Mouse (Mus musculus): ENCODE results near the gene Tmem164.
A peak's percentile ranks its signal among the peaks of the same experiment; 100 is the strongest.

The Tmem164 gene

GRCm38 (mm10) chrX:142688509-142688908, 7.3 kb downstream of the Tmem164 start:
- no peak for DNase-seq (ENCODE audit: low read depth)

DNA sequence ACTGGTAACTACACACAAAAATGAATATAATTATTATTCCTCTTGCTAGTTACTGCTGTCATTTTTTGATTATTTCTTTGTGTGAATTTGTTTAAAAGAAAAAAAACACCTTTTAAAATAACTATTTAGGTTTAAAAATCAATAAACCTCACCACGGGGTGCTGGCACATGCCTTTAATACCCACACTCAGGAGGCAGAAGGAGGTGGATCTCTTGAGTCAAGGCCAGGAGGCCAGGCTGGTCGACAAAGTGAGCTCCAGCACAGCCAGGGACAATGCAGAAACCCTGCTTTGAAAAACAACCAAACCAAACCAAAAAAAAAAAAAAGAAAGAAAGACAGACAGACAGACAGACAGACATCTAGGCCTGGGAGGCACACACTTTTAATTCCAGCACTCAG, 12.1 kb downstream of the Tmem164 start:
- DNase-seq (ENCODE audit: low read depth): no peak

DNA sequence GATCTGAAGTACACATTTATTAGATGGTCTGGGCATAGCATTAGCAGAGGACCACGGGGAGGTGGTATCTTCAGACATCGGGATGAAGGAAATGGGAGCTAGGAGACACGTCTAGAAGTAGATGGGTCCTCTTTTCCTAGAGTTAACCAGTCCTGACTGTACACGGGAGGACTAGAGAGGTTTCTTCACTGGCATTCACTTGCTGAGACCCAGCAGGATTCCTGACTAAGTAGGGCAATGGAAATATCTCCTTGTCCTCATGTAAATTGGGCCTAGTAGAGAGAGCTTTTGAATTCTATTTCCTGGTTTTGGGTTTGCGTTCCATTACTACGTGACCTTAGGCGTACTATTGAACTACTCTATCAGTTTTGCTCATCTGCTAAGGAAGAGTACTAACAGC, 13.1 kb downstream of the Tmem164 start:
- no peak for DNase-seq (ENCODE audit: low read depth)

- no peak for DNase-seq (ENCODE audit: low read depth)
Observed at GRCm38 (mm10) chrX:142694856-142695255, 13.7 kb downstream of the Tmem164 start.

GRCm38 (mm10) chrX:142696789-142697188, 15.6 kb downstream of the Tmem164 start:
- DNase-seq (ENCODE audit: low read depth): no peak

DNA sequence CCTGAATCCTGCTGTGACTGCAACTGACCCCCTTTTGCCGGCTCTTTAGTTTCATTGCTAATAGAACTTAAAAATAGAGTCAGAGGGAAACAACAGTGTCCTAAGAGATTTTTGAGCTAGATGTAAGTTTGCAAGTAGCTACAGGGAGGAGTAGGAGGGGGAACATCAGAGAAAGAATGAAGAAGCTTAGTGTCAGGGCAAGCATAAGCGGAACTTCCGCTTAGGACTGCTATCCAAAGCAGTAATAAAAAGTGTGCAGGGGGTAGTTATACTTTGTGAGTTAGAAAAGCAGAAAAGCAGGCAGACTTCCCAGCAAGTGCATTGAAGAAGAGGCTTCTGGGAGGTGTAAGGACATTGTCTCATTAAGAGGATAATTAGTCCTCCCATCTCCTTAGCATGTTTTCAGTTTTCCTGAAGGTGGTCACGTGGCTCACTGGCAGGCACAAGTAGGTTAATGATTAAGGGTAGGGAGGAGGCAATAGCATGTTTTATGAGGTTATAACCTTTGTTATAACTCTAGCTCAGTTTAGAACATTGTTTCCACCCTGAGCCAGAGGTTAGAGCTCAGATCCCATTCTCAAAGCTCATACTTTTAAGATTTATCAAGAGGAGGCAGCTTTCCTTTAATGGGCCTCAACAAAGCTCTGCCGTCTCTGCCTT, 16.5 kb downstream of the Tmem164 start:
- DNase-seq (ENCODE audit: low read depth): no peak

- DNase-seq (ENCODE audit: low read depth): no peak
Observed at GRCm38 (mm10) chrX:142698212-142698611, 17.0 kb downstream of the Tmem164 start.

- DNase-seq (ENCODE audit: low read depth): no peak
Observed at GRCm38 (mm10) chrX:142702094-142702493, 20.9 kb downstream of the Tmem164 start.

GRCm38 (mm10) chrX:142702566-142702965, 21.4 kb downstream of the Tmem164 start:
- DNase-seq (ENCODE audit: low read depth): no peak

GRCm38 (mm10) chrX:142703953-142704352, 22.7 kb downstream of the Tmem164 start:
- no peak for DNase-seq (ENCODE audit: low read depth)

GRCm38 (mm10) chrX:142708257-142708656, 27.1 kb downstream of the Tmem164 start:
- no peak for DNase-seq (ENCODE audit: low read depth)

GRCm38 (mm10) chrX:142716014-142716413, 34.8 kb downstream of the Tmem164 start:
- DNase-seq (ENCODE audit: low read depth): no peak

- no peak for DNase-seq (ENCODE audit: low read depth)
Observed at GRCm38 (mm10) chrX:142717958-142718478, 36.8 kb downstream of the Tmem164 start.

DNA sequence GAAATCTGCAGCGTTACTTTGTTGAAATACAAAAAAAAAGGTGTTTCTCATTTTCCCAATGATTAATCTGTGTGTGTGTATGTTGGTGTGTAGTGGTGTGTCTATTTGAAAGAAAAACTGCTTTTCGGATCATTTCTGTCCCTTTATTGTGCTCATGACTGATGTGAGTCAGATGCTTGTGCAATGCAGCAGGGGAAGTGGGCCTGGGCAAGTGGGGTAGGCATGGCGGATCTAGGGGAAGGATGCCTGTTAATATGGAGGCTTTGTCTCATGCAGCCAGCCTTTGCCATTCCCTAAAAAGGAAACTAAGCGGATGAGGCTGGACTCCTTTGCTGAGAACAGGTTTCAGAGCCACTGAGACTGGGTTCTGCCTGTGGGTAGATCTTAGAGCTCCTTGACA, 37.6 kb downstream of the Tmem164 start:
- no peak for DNase-seq (ENCODE audit: low read depth)

GRCm38 (mm10) chrX:142721897-142722296, 40.7 kb downstream of the Tmem164 start:
- DNase-seq (ENCODE audit: low read depth): no peak

GRCm38 (mm10) chrX:142724203-142724602, 43.0 kb downstream of the Tmem164 start:
- DNase-seq (ENCODE audit: low read depth): no peak

GRCm38 (mm10) chrX:142725571-142725970, 44.4 kb downstream of the Tmem164 start:
- peak; percentile 30 for DNase-seq (ENCODE audit: low read depth)

DNA sequence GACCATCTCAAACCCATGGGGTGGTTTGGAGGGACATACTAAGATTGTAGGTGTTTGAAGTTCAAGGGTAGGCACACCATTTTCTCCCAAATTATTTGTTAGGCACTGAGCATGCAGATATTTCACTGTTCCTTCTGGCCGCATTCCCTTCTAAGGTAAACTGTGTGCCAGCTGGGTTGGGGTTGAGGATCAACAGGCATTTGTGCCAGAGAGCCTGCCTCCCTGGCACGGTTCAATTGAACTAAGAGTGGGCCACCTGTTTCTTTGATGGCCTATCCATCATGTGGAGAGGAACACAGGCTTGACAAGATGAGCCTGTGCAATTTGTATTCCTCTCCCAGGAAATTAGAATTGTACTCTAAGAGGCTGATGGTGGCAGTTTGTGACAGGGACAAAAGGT, 45.1 kb downstream of the Tmem164 start:
- no peak for DNase-seq (ENCODE audit: low read depth)

- DNase-seq (ENCODE audit: low read depth): no peak
Observed at GRCm38 (mm10) chrX:142727847-142728246, 46.6 kb downstream of the Tmem164 start.

GRCm38 (mm10) chrX:142729040-142729439, 47.8 kb downstream of the Tmem164 start:
- DNase-seq (ENCODE audit: low read depth): no peak

DNA sequence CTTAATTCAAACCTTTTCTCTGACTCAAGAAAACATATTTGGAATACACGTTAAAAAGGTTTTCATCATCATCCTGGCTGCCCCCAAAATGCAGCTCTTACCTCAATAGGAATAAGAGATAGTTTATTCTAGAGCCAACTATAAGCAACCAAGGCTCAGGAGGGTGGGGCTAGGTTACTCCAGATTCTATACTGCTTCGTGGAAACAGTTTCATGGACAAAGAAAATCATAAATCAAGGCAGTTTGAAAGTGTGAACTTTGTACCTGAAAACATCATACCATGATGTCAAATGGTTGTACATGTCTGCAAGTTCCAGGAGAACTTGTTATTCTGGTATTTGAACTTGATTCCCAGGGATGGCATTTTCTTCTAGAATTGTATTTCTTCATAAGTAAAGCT, 48.3 kb downstream of the Tmem164 start:
- DNase-seq (ENCODE audit: low read depth): no peak

GRCm38 (mm10) chrX:142737099-142737498, 55.9 kb downstream of the Tmem164 start:
- DNase-seq (ENCODE audit: low read depth): no peak

GRCm38 (mm10) chrX:142737719-142738118, 56.5 kb downstream of the Tmem164 start:
- no peak for DNase-seq (ENCODE audit: low read depth)

DNA sequence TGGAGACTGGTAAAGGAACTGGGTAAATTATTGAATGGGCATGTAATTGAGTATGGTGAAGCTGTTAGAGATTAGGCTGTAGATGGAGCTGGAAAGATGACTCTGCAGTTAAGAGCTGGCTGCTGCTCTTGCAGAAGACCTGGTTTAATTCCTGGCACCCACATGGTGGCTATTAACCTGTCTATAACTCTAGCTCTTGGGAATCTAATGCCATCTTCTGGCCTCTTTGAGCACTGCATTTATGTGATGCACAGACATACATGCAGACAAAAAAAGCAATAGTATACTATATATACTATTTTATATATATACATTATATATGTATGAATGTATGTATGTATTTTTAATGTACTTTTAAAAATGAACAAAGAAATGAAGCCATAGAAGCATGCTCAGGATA, 66.2 kb downstream of the Tmem164 start:
- no peak for DNase-seq (ENCODE audit: low read depth)

Data from c-Kit-positive CD71-positive TER-119-negative erythroid progenitor cells, embryonic 14.5 days (primary cell).